Mouse (Mus musculus) embryonic facial prominence, embryonic 14.5 days (tissue): ENCODE measurements around the gene Mapk14. TPM values are rescaled to one million over a fixed set of nuclear protein-coding genes. Genes with fewer than 3 reads are reported as not detected.
A peak's percentile ranks its signal among the peaks of the same experiment; 100 is the strongest.
"Not testable (repeated sequence)": the region's sequence is repeated elsewhere in the genome, so short reads cannot be mapped to it uniquely, and the experiment has no call there.

Experiments used
- ATAC-seq: fragments of 200-750 bp; cut with Nextera tagmentation; 2 replicates; pipeline ENCODE4 v1.8.0; 2017; ENCODE audit warnings: low read depth, moderate number of reproducible peaks, moderate TSS enrichment
- DNase-seq: peaks from one replicate; pipeline ENCODE4 v3.0.0-alpha.2; 2015; ENCODE audit warnings: low spot score
- H3K27ac ChIP-seq: fragments of 300-500 bp; sonication (generic); replicated peaks from 2 replicates; pipeline ENCODE4 v1.5.1; 2014; ENCODE audit warnings: low read depth, mild to moderate bottlenecking, low read length, moderate library complexity
- H3K27me3 ChIP-seq: fragments of 300-500 bp; sonication (generic); replicated peaks from 2 replicates; pipeline ENCODE4 v1.6.1; 2014; ENCODE audit warnings: low read length; ENCODE audit not compliant: control insufficient read depth, insufficient read depth
- H3K36me3 ChIP-seq: fragments of 300-500 bp; sonication (generic); 2 replicates; pipeline ENCODE4 v1.6.1; 2014; ENCODE audit warnings: low read length, mixed read lengths; ENCODE audit not compliant: control insufficient read depth, insufficient read depth
- H3K4me1 ChIP-seq: fragments of 300-500 bp; sonication (generic); 2 replicates; pipeline ENCODE4 v1.6.1; 2014; ENCODE audit warnings: antibody characterized with exemption, low read length; ENCODE audit not compliant: control insufficient read depth, insufficient read depth
- H3K4me2 ChIP-seq: fragments of 300-500 bp; sonication (generic); 2 replicates; pipeline ENCODE4 v1.6.1; 2014; ENCODE audit warnings: low read depth, mild to moderate bottlenecking, low read length, moderate library complexity, mixed read lengths
- H3K4me3 ChIP-seq: fragments of 300-500 bp; sonication (generic); 2 replicates; pipeline ENCODE4 v1.5.1; 2014; ENCODE audit warnings: low read depth, mild to moderate bottlenecking, low read length
- H3K9ac ChIP-seq: fragments of 300-500 bp; sonication (generic); 2 replicates; pipeline ENCODE4 v1.6.1; 2014; ENCODE audit warnings: low read depth, mild to moderate bottlenecking, low read length, moderate library complexity, mixed read lengths
- H3K9me3 ChIP-seq: fragments of 300-500 bp; sonication (generic); 2 replicates; pipeline ENCODE4 v1.6.1; 2016; ENCODE audit warnings: low read length; ENCODE audit not compliant: control insufficient read depth
- WGBS: fragments of 180-500 bp; shearing (Covaris S2); extraction: QIAGEN DNeasy Blood & Tissue Kit; methylation state at CpG from one replicate; pipeline ENCODE4 v1.1.7; 2014; 5-methylcytosine and 5-hydroxymethylcytosine counted together
- polyA plus RNA-seq: library from polyadenylated mRNA; unstranded; fragments of >200 nt; fragmentation: Nextera tagmentation; extraction: Ambion mirVana; gene quantifications from 2 replicates; pipeline ENCODE4 v1.2.1, GENCODE M21; 2014

Mapk14 gene
- polyA plus RNA-seq, 1 experiment from 2014 or later: 52.8 TPM

DNA sequence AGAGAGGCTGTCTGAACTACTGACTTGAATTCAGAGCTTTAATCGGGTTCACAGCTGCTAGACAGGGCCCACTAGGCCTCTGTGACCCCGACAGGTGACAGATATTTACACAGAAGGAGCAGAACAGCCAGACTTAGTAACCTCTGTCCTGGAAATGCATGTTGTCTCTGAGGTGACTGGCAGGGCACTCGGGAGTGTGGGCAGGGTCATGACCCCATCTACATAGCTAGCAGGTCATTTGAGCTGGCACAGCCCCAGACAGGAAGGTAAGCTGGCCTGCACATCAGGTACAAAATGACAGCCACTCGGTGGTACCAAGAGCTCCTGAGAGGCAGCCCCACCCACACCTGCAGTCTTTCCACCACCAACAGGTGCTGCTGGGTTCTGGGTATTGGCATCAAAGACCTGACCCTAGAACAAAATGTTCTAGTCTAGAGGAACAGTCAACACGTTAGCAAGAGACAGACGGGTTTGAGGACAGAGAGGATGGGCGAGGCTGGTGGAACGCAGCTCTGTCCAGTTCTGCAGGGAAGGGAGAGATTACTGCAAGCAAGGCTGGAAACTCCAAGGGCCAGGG is 69.7 kb downstream of the Mapk14 start:
- DNase-seq (no peak), ATAC-seq (no peak)
- no peaks in the 10 kb centered on the region for H3K27me3 ChIP-seq

DNA sequence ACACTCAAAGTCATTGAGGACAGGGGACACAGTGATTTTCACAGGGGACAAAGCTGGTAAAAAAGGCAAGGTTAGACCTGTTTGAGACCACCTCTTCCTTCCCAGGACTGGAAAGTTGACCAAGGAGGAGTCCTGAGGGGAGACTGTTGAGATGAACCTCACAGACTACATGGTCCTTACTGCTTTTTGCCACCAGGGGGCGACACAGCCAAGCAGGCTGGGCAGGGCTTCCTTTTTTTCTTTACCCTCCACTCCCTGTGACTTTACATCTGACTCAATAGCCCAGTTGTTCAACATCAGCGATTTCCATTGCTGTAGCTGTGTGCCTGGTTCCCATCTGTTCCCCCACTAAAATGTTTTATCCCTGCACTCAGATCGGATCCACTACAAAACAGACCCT is 70.7 kb downstream of the Mapk14 start:
- H3K9me3 ChIP-seq: no peaks in the 10 kb centered on the region
- ATAC-seq: no peak; the same call in 1 of the 2 replicates
- peak; percentile 38 for DNase-seq
- no peak overlapping the region for H3K4me3 ChIP-seq
- no peak overlapping the region for H3K4me2 ChIP-seq
- H3K36me3 ChIP-seq: no peaks in the 10 kb centered on the region
- no peak overlapping the region for H3K27ac ChIP-seq
- H3K4me1 ChIP-seq: no peaks in the 10 kb centered on the region
- WGBS: 24% methylated on average over 3 of the region's 3 CpGs
- H3K9ac ChIP-seq: no peak overlapping the region
- H3K27me3 ChIP-seq: no peaks in the 10 kb centered on the region

More for the DNA sequence above, 69.7 kb downstream of the Mapk14 start:
- Histone ChIP-seq H3K27ac (no peak overlapping the region), H3K4me2 (no peak overlapping the region), H3K4me3 (no peak overlapping the region), H3K9ac (no peak overlapping the region), H3K9me3 (no peaks in the 10 kb centered on the region), H3K4me1 (no peaks in the 10 kb centered on the region), H3K36me3 (no peaks in the 10 kb centered on the region)
- 68% methylated on average over 8 of the region's 8 CpGs for WGBS

DNA sequence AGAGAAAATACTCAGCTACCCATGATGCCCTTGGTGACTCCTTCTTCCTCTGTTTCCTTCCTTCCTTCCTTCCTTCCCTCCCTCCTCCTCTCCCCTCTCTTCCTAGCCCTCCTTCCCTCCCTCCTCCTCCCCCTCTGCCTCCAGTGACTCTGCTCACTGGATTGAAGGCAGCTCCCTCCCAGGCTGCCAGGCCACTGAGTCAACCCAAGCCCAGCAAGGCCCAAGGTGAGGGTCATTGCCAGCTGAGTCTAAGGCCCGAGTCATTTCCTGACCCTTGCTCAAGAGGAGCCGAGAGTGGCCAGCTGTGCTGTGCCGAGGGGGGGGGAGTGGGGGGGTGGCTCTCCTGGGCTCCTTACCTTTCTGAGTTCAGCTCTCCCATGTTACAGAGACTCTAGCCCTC is 75.1 kb downstream of the Mapk14 start:
- no peak for DNase-seq
- WGBS: 61% methylated on average over 3 of the region's 3 CpGs
- peaks cover 7% of the 10 kb centered on the region; the same call in 1 of the 2 replicates for H3K4me1 ChIP-seq

DNA sequence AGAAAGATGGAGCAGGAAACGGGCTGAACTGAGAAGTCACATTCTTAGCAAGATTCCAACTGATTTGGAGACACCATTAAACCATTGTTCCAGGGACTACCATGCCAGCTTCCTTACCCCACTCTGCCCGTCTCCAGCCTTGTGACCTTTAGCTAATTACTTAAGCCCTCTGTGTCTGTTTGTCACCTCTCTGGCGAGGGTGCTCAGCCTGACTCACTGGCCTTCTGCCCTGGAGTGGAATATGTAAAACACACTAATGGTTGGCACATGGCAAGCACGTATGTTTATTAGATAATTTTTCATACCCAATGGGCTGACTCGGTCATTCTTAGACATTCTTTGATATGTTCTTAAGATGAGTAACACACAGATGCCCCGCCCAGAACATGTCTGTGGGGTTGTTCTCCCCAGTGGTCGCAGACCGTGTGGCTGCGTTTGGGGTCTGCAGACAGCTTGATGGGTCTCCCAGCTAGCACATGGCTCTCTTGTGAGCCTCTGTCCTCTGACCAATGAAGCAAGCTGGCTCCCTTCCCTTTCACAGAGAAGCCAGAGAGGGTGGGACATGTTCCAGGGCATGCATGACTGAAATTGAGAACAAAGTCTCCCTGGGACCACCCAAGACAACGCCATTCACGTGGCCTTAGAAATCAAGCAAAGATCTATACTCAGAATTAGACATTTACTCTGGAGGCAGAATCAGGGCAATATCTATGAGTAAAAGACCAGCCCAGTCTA is 75.8 kb downstream of the Mapk14 start:
- ATAC-seq (no peak), DNase-seq (no peak)
- peaks cover 7% of the 10 kb centered on the region; the same call in 1 of the 2 replicates for H3K4me1 ChIP-seq
- H3K27ac ChIP-seq: no peak overlapping the region
- H3K27me3 ChIP-seq: peaks cover 14% of the 10 kb centered on the region
- H3K4me2 ChIP-seq: no peak overlapping the region
- no peaks in the 10 kb centered on the region for H3K9me3 ChIP-seq
- no peaks in the 10 kb centered on the region for H3K36me3 ChIP-seq
- H3K9ac ChIP-seq: no peak overlapping the region
- H3K4me3 ChIP-seq: no peak overlapping the region
- WGBS: 68% methylated on average over 11 of the region's 11 CpGs

More for the DNA sequence above, 75.1 kb downstream of the Mapk14 start:
- Histone ChIP-seq H3K9me3 (no peaks in the 10 kb centered on the region), H3K4me3 (no peak overlapping the region), H3K4me2 (no peak overlapping the region), H3K36me3 (no peaks in the 10 kb centered on the region), H3K27me3 (peaks cover 14% of the 10 kb centered on the region), H3K27ac (no peak overlapping the region), H3K9ac (no peak overlapping the region)
- ATAC-seq: no peak

GRCm38 (mm10) chr17:28769121-28769874 is 78.2 kb downstream of the Mapk14 start, which contains the start of gene Mapk13:
Mapk13 (plus strand) TSS chr17:28769297.
- ATAC-seq: peak; percentile 44
- WGBS: 2% methylated on average over 30 of the region's 58 CpGs
- H3K27me3 ChIP-seq: peaks cover 14% of the 10 kb centered on the region
- peak within 1 kb of the TSS; percentile 89 for H3K4me2 ChIP-seq
- peak within 1 kb of the TSS; percentile 56 for H3K4me3 ChIP-seq
- peak; percentile 71 for DNase-seq
- H3K9ac ChIP-seq: peak within 1 kb of the TSS; percentile 70
- no peaks in the 10 kb centered on the region for H3K36me3 ChIP-seq
- H3K9me3 ChIP-seq: no peaks in the 10 kb centered on the region
- H3K4me1 ChIP-seq: peaks cover 7% of the 10 kb centered on the region; the same call in 1 of the 2 replicates
- peak within 1 kb of the TSS; percentile 33; the same call in 1 of the 2 replicates for H3K27ac ChIP-seq

- Histone ChIP-seq H3K27me3 (peaks cover 14% of the 10 kb centered on the region), H3K4me1 (peaks cover 7% of the 10 kb centered on the region; the same call in 1 of the 2 replicates), H3K36me3 (no peaks in the 10 kb centered on the region), H3K9ac (peak overlapping the region; percentile 70), H3K27ac (peak overlapping the region; percentile 33; the same call in 1 of the 2 replicates), H3K9me3 (no peaks in the 10 kb centered on the region), H3K4me3 (peak overlapping the region; percentile 56), H3K4me2 (peak overlapping the region; percentile 89)
- 3% methylated on average over 24 of the region's 24 CpGs for WGBS
- DNase-seq (peak; percentile 53), ATAC-seq (peak; percentile 48)
Observed at GRCm38 (mm10) chr17:28769875-28770421, 78.8 kb downstream of the Mapk14 start.

DNA sequence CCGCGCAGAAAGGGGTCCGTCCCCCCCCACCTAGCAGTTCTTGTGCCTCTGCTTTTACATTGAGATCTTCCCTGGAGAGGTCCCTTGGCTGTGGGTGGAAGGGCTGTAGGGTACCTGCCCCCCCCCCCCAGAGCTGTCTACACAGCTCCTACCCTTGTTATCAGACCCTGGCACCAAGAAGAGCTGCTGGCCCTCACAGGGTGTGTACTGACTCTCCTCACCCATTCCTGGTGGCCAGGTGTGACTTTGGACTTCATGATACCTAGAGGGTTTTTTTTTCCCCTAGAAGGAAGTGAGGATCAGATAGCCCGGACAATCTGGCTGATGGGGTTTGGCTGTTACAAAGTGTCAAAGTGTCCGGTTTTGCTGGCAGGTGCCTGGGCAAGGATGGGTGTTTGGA is 80.2 kb downstream of the Mapk14 start:
- WGBS: 87% methylated on average over 5 of the region's 5 CpGs
- H3K4me1 ChIP-seq: peaks cover 7% of the 10 kb centered on the region; the same call in 1 of the 2 replicates
- H3K9ac ChIP-seq: no peak overlapping the region
- H3K27me3 ChIP-seq: peaks cover 14% of the 10 kb centered on the region
- H3K4me2 ChIP-seq: no peak overlapping the region
- ATAC-seq: no peak
- H3K9me3 ChIP-seq: no peaks in the 10 kb centered on the region
- no peak overlapping the region for H3K4me3 ChIP-seq
- H3K36me3 ChIP-seq: no peaks in the 10 kb centered on the region
- no peak for DNase-seq
- H3K27ac ChIP-seq: no peak overlapping the region

DNA sequence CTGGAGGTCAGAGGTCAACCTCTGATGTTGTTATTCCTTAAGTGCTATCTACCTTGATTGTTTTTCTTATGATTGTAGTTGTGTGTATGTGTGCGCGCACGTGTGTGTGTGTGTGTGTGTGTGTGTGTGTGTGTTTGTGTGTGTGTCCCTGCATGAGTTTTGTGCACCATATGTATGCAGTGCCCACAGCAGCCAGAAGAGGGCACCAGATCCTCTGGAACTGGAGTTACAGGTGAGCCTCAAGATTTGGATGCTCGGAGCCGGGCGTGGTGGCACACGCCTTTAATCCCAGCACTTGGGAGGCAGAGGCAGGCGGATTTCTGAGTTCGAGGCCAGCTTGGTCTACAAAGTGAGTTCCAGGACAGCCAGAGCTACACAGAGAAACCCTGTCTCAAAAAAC is 83.2 kb downstream of the Mapk14 start:
- not testable (repeated sequence) for H3K4me2 ChIP-seq, H3K36me3 ChIP-seq, H3K9me3 ChIP-seq, H3K27me3 ChIP-seq, H3K4me3 ChIP-seq, H3K27ac ChIP-seq, H3K4me1 ChIP-seq, H3K9ac ChIP-seq, DNase-seq, ATAC-seq
- WGBS: 96% methylated on average over 8 of the region's 9 CpGs
